Mouse (Mus musculus) MEL (cell line): Measurements from ENCODE around the gene Slc41a1.

Experiments used
- BHLHE40 ChIP-seq: IDR thresholded peaks from 2 replicates; pipeline ENCODE4 v1.6.1; 2012; ENCODE audit warnings: low read depth, mild to moderate bottlenecking, inconsistent platforms, low read length, improper control_type of control experiment, borderline replicate concordance
- CTCF ChIP-seq, 3 experiments: IDR thresholded peaks in 2 of 3; conservative IDR thresholded peaks in 1 of 3; 2 replicates each; pipeline ENCODE4 v1.5.1; 2011 to 2012; ENCODE audit warnings: low read length in 3 of 3, low read depth in 2 of 3, mild to moderate bottlenecking in 2 of 3, improper control_type of control experiment in 1 of 3, inconsistent platforms in 1 of 3, mixed read lengths in 1 of 3, moderate library complexity in 1 of 3; ENCODE audit not compliant: control insufficient read depth in 1 of 3, insufficient read depth in 1 of 3, poor library complexity in 1 of 3, severe bottlenecking in 1 of 3
- E2F4 ChIP-seq: IDR thresholded peaks from 2 replicates; pipeline ENCODE4 v1.6.1; 2011; ENCODE audit warnings: low read depth, low read length, improper control_type of control experiment, borderline replicate concordance
- EP300 ChIP-seq, 2 experiments: IDR thresholded peaks; 2 replicates each; pipeline ENCODE4 v1.6.1; 2011; ENCODE audit warnings: improper control_type of control experiment in 2 of 2, low read length in 2 of 2, low read depth in 1 of 2, mild to moderate bottlenecking in 1 of 2
- MAFK ChIP-seq: IDR thresholded peaks from 2 replicates; pipeline ENCODE4 v1.6.1; 2011; ENCODE audit warnings: low read depth, mild to moderate bottlenecking, low read length, improper control_type of control experiment, borderline replicate concordance
- NELFE ChIP-seq: IDR thresholded peaks from 2 replicates; pipeline ENCODE4 v1.6.1; 2011; ENCODE audit warnings: low read depth, low read length, improper control_type of control experiment
- NRF1 ChIP-seq: IDR thresholded peaks from 2 replicates; pipeline ENCODE4 v1.6.1; 2014; ENCODE audit warnings: low read depth, mild to moderate bottlenecking, inconsistent platforms, low read length, improper control_type of control experiment, moderate library complexity; ENCODE audit not compliant: poor library complexity, insufficient read depth, severe bottlenecking
- POLR2A ChIP-seq, 2 experiments: IDR thresholded peaks; 2 replicates each; pipeline ENCODE4 v1.6.1; 2011 to 2012; ENCODE audit warnings: low read length in 2 of 2, mild to moderate bottlenecking in 2 of 2, control low read depth in 1 of 2, improper control_type of control experiment in 1 of 2, low read depth in 1 of 2, moderate library complexity in 1 of 2; ENCODE audit not compliant: control insufficient read depth in 1 of 2, insufficient read depth in 1 of 2, poor library complexity in 1 of 2

DNA sequence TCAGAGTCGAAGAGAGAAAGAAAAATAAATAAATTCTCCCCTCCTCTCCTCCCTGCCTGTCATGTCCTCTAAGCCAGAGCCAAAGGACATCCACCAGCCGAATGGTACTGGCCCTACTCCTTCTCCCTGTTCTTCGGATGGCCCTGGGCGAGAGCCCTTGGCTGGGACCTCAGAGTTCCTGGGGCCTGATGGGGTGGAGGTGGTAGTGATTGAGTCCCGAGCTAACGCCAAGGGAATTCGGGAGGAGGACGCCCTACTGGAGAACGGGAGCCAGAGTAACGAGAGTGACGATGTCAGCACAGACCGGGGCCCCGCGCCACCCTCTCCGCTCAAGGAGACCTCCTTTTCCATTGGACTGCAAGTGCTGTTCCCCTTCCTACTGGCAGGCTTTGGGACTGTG lies 3.3 kb downstream of the Slc41a1 start:
- TF ChIP-seq MAFK = no peak
- no peak for TF ChIP-seq BHLHE40
- no peak for TF ChIP-seq NELFE
- no peak for TF ChIP-seq NRF1
- TF ChIP-seq EP300 (IDR thresholded peaks at IDR 0.05; ENCODE audit: low read depth in 1 of 2, low read length in 2 of 2) = no peak
- no peak for TF ChIP-seq CTCF (IDR thresholded peaks at IDR 0.05 in 2 of 3, conservative IDR thresholded peaks at IDR 0.05 in 1 of 3; ENCODE audit: control insufficient read depth in 1 of 3, insufficient read depth in 1 of 3, low read depth in 2 of 3, low read length in 3 of 3, poor library complexity in 1 of 3, severe bottlenecking in 1 of 3)
- TF ChIP-seq E2F4 = no peak
- TF ChIP-seq POLR2A (IDR thresholded peaks at IDR 0.05; ENCODE audit: control insufficient read depth in 1 of 2, insufficient read depth in 1 of 2, low read depth in 1 of 2, low read length in 2 of 2, poor library complexity in 1 of 2) = no peak
